Mouse (Mus musculus): Measurements from ENCODE around the gene Celf2.

Celf2 gene

DNA sequence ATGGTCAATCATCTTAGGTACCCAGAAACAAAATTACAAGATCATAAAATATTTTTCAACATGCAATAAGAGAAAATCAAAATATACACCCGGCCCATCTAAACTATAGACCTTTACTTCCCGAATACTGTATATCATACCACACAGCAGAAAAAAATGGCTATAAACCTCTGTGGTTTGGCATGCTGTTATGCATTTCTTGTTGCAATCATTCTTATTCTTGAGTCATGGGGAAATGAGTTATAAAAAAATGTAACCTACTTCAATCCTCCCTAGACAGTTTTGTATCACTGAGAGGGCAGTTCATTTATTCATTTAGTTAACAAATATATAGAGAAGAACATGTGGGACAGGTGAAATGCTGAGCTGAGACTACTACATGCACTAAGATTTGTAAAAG is 291.3 kb downstream of the Celf2 start:
- DNase-seq (ENCODE audit: extremely low spot score, low read depth, low spot score) = no peak

DNA sequence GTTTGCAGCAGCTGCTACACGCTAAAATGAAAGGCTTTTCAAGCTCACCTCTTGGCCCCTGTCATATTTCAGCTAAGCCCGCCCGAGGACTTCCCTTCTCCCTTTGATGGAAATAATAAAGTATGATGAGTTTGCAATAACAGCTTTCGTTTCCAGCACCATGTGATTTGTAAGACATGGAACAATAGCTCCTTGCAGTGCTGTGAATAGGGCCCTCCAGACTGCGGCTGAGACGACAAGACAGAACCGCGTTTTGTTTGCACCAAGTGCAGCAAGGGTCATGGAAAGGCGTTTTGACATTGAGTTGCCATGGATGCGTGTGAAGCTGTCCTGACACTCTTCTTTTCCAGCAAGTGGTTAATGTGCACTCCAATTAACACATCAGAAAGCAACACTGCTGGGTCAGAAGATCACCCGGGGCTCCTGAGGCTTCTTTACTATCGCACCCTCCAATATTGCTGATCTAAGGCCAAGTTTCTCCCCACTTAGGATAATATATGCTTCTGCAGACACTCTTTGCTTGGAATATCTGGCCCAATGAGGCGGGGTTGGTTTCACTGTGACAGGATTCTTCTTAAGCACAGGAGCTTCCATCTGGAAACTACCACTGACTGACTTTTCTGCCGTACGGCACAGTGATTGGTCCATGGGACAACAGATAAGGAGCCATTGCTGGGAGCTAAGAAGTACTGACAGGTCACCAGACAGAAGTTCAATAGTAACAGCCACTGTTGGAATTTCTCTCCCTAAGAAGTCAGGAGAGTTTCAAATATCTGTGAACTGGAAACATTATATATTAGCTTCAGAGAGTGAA is 301.5 kb downstream of the Celf2 start:
- no peak for DNase-seq (ENCODE audit: extremely low spot score, low read depth, low spot score)

DNA sequence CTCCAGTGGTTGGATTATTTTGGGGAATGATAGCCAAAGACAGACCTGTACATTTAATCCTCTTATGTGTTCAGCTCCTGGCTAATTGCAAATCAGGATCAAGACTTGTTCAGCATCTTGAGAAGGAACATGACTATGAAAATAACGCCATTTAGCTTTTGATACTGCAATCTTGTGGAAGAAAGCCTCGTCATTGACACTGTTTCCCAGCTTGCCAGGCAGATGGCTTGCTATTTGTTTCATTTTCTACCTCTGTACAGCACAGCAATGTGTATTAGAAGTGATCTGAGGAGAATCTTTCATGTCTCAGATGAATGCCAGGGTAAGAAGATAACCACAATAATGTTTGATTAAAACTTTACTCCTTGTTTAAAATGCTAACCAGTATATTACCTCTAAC is 315.9 kb downstream of the Celf2 start:
- DNase-seq (ENCODE audit: extremely low spot score, low read depth, low spot score) = no peak

DNA sequence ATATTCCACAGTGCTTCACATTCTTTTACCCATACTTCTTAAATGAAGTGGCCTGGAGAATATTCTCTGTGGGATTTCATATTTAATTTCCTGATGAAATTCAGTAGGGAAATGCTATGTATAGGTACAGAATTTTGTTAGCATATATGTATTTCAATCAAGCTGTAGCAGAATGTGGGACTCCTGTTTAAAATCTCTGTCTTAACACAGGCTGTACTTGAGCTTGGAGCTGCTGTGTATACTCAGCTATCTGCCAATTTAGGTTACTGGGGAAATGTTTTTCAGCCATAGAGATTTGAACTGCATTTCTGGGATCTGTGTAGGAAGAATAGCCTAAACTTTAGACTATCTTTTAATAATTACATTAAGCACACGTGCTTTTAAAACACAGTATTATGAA is 330.2 kb downstream of the Celf2 start:
- DNase-seq (ENCODE audit: extremely low spot score, low read depth, low spot score) = no peak

DNA sequence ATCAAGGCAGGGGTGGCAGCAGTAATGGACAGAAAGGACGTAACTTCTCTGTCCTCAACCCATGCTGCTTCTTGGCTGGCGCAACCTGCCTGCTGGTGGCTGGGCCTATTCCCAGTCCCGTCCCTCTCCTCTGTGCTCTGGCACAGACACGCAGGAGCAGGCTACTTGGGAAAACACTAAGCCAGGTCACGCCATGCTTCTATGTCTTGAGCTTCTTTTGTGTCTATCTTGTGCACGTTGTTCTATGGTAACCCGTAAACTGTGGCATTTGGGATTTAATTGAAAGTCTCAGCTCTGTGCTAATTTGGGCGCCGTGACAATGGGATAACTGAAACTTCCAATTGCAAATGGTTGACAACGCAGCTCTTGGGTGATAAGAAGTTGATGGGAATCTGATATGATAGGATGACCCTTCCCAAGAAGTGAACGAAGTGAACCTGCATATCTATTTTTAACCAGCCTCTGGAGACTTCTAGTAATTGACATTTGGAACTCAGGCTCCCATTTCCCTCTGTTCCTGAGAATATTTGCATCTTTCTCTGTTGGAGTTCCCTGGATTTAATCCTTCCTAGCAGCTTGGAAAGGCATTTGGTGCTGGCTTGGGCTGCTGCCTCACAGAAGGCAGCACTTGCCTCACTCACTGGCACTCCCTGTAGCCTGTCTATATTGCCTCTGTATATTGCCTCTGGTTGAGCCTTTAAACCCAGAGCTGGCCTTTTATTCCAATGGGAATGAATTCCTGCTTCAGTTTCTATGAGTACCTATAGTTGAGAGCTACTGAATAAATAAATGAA is 335.9 kb downstream of the Celf2 start:
- no peak for DNase-seq (ENCODE audit: extremely low spot score, low read depth, low spot score)

DNA sequence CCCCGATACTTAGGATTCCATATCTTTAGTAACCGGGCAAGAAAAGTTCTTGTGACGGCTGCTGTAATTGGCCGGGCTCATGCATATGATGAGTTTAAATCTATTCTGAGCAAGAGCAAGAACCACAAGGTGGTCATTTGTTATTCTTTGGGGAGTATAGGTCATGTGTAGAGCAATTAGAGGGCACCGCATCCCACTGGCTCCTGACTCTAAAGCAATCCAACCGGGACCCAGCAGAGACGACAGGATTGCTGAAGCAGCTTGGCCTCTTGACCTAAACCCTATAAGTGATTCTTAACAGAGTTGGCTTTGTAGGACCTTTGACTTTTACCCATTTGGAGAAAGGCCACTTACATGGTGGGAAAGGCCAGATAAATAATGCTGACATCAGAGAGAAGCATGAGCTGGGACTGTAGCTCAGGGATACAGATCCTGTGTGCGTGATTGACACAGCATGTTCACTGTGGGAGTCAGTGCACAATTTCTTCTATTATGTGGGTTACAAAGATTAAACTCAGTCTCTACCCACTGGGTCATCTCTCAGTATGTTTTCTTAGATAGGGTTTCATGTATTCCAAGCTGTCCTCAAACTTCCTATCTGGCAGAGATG is 338.2 kb downstream of the Celf2 start:
- no peak for DNase-seq (ENCODE audit: extremely low spot score, low read depth, low spot score)

DNA sequence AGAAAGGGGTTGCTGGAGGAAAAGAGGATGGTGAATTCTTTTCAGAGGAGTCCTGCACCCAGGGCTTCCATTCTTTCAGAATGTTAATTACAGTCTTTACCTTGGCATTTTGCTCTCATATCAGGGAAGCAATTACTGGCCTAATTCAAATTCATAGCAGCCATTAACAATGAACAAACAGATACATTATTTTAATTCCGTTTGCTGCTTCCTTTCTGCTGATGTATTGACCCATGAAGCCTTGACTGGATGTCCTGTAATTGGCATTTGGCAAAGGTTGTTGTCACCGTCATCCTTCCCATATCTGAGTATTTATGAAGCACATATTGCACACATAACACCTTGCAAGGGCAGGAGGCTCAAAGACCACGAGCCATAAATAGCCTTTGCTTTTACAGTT is 343.6 kb downstream of the Celf2 start:
- no peak for DNase-seq (ENCODE audit: extremely low spot score, low read depth, low spot score)

DNA sequence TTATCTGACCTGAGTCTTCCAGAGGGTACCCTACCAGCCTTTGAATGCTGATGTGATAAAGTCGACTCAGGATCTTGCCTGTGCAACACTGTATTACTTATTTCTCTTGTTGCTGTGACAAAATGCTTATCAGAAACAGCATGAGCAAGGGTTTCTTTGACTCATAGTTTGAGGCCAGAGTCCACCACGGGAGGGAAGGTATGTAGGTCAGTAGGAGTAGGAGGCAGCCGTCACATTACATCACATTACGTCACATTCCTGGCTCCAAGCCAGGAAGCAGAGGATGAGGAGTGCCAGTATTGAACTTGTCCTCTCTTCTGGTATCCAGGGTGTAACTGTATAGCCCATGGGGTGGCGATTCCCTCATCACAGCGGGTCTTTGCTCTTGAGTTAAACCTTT is 349.3 kb downstream of the Celf2 start:
- no peak for DNase-seq (ENCODE audit: extremely low spot score, low read depth, low spot score)

DNA sequence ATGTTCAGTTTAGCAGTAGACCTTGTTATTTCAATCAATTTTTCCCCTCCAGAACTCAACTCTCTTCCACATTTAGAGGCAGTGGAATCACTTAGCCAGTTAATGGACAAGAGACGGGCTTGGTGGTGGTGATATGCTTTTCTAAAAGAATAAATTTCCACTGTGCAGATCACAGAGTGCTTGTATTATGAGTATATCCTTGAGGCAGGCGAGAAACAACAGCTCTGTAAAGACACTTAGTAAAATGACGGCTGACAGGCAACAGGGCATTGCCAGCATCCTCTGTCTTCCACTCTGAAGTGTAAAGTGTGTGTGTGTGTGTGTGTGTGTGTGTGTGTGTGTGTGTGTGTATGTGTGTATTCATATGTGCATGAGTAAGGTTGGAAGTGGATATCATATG is 362.1 kb downstream of the Celf2 start:
- no peak for DNase-seq (ENCODE audit: extremely low spot score, low read depth, low spot score)

DNA sequence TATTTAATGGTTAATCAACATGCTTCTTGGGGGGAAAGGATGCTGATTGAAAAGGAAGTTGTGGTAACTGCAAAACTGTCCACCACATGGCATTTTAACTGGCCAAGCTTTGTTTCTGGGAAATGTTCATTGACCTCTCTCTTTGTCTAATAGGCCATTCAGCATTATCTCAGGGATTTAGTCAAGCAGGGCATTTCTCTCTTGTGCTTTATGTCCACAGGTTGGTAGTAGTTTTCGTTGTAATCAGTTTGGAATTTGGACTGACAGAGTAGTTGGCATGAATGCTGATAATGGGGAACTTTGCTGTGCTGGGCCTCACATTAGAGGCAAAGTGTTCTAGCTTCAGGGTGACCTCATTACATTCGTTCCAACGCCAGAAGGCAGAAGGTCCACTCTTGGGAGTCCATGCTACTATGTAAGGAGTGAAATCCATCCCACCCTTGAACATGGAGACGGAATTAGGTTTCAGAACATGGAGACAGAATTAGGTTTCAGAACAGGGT is 363.8 kb downstream of the Celf2 start:
- no peak for DNase-seq (ENCODE audit: extremely low spot score, low read depth, low spot score)

DNA sequence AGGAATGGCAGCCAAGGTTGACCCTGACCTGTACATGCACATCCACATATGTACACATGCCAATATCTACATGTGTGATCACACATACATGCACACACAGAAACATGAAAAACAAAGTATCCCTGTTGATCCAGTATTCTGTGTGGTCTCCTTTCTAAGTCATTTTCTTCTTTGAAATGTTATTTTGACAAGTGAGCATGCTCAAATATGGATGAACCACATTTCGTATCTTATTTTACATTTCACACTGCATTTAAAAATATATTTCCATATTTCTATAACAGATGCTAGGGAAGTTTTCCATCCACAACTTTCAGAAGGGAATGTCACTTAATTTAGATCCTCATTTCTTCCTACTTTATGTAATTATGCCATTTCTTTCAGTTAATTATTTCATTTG is 364.5 kb downstream of the Celf2 start:
- no peak for DNase-seq (ENCODE audit: extremely low spot score, low read depth, low spot score)

DNA sequence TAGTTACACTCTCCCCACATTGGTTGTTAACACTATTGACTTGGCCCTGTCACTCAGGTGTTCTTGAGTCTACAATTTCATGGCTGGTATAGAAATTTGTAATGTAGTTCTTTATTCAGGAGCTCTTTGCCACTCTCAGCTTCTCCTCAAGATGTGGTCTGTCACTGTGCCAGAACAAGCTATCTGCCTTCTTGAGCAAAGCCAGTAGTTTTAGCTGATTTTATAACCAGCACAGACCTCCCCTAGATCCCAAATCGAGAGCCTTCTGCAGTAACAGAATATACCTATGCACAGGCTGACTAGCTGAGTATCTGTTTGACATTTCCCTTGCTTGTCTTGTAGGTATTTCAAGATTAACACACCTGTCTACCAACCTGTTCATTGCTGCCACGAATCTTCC is 386.0 kb downstream of the Celf2 start:
- no peak for DNase-seq (ENCODE audit: extremely low spot score, low read depth, low spot score)

DNA sequence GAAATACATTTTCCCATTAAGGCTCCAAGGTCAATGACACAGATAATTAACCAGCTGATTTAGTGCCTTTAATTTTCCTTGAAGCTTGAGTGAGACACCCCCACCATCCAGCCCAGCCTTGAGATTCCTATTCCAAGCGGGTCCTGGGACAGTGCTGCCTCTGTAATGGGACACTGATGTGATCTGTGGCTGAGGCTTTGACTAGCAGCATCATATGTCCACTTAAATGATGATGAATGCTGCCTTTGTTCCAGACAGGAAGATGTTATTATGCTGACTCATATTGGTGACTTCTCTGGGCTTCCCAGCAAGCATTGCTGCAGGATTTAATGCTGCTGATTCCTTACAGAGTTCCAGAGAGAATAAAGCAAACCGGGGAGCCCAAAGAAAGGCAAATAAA is 393.6 kb downstream of the Celf2 start:
- DNase-seq (ENCODE audit: extremely low spot score, low read depth, low spot score) = no peak

DNA sequence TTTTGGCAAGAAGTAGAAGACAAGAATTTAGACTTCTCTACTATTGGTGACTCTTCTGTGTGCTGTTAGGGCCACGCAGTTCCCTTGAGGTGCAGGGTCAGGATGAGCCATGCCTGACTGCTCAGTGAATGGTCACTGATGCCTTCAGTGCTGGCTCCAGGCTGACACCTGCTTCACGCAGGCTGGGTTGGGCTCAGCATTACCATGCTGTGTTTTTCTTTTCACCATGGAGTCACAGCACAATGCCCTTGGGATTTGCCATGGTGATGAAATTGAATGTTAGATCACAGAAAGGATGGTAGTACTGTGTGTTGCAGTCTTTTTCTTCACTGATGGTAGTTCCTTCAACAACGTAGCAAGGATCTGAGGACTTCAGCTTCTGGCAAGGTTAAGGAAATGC is 394.2 kb downstream of the Celf2 start:
- DNase-seq (ENCODE audit: extremely low spot score, low read depth, low spot score) = no peak

DNA sequence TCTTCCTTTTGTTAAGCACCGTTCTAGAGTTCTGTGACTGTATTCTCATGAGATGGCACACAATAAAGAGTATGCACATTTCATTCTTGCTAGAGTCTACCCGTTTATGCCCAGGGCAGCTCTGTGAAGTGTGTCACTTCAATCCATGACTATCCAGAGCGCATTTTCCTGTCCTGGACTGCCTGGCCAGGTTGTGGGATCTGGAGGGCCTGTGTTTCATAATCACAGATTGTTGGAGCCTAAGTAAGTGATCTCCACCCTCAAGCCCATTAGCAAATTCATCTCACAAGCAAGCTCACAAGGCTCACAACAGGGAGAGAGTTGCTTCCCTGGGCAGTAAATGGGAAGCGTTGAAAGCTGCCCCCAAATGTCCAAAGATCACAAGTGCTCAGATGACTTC is 395.6 kb downstream of the Celf2 start:
- DNase-seq (ENCODE audit: extremely low spot score, low read depth, low spot score) = no peak

DNA sequence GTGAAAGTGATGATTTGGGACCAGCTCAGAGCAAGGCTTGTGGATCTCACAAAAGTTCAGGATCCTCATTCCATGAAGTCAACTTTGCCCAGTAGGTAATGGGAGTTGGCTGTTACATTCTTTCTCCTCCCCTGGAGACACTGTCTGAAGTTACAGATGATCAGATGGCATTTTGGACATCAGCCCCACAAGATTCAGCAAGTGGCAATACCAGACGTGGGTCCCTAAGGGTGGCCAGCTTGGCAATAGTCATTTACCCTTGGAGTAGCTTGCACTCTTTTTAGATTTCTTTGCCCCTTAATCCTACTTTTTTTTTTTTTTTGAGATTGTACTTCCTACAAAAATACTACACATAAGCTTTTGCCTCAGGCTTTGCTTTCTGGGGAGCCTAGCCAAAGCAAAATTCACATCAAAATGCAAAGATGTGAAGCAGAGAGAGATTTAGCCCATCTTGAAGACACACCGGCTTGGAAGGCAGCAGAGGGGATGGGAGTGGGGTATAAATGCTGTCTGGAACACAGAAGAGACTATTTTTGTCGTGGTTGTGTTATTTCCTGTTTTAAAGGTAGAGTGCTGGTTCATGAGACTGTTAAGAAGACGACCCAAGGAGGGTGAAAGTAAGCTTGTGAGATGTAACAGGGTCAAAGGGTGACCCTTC is 397.1 kb downstream of the Celf2 start:
- DNase-seq (ENCODE audit: extremely low spot score, low read depth, low spot score) = no peak

DNA sequence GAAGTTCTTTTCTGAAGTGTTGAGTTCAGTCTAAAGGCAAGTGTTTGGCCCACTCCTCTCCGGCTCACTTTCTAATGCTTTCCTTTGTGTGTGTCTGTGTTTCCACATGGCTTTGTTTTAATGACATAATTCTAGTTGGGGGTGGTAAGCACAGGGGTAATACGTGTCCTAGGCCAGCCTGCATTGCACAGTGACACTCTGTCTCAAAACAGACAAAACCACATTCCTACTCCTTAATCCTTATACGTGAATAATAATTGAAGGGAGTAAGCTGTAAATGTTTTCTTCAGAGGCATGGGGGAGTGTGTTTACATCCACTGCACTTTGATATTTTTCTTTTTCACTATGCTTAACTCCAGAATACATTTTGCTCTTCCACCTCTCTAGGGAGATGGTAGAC is 415.9 kb downstream of the Celf2 start:
- DNase-seq (ENCODE audit: extremely low spot score, low read depth, low spot score) = no peak

DNA sequence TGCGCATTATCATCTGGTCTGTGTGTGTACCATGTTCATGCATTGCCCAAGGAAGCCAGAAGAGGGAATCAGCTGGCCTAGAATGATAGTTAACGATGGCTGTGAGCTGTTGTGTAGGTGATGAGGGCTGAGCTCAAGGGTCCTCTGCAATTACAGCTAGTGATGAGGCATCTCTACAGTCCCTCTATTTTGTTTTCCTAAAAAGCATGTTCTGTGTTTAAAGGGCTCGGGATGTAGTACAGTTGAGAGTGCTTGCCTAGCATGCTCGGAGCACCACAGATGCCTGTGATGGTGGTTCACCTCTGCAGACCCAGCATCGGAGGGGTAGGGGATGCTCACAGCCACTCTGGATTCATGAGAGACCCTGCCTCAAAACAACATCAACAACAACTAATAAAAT is 416.7 kb downstream of the Celf2 start:
- DNase-seq (ENCODE audit: extremely low spot score, low read depth, low spot score) = no peak

DNA sequence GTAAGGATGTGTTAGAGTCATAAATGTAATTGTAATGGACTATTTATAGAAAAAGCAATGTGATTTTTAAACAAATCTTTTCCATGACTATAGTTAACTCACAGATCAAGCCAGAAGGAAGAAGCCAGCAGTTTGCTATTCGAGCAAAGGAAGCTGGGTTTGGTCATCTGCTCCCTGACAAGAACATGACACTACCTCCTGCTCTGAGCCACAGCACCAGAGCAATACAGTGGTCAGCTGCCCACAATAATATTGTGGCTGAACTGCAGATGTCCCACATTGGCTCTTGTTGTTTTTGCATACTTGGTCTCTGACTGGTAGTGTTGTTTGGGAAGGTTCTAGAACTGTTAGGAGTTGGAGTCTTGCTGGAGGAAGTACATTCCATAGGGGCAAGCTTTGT is 418.9 kb downstream of the Celf2 start:
- DNase-seq (ENCODE audit: extremely low spot score, low read depth, low spot score) = no peak

DNA sequence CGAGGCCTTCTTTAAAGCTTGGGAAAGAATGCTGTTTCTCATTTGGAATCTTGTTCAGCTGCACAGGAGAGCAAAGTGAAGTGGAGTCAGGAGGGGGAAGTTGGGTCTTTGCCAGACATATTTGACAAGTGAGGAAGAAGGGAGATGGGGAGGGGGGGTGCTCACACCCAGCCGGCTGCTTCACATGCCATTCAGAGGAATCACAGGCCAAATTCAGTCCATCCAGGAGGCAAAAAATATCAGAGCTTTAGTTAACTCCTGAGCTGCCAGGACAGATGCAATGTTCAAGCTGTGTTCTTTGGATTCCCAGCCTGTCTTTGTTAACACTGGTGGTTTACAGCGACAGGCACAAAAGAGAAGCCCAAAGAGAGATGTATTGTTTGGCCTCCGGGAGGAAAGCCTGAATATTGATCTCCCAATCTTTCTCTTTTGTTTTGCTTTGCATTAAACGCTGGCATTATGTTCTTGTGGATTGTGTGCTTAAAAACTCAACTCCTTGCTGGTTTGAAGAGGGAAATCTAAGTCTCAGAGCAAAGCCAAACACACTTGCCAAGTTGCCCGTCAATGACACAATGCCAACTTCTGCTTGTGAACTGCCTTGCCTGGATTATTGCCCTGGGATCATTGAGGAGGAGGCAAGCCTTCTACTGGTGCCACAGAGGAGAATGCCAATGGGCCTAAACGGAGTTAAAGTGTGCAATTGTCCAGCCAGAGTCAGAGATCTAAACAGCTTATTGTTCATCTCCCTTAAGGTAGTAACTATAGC is 420.1 kb downstream of the Celf2 start:
- no peak for DNase-seq (ENCODE audit: extremely low spot score, low read depth, low spot score)

DNA sequence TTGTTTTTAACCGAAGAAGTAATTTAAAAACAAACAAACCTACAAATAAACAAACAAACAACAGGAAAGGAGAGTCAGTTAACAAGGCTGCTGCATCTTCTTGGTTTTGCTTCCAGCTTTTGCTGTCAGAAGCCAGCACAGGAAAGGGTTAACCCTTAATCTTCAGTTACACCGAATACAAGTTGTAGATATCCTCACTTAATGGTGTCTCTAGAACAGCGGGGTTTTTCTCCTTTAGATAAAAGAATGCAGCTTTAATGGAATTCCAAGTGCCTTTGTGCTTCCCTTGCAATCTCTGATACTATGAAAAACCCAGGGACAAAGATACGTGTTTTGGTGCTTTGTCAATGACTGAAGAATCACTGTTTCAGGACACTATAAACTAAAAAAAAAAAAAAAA is 420.8 kb downstream of the Celf2 start:
- no peak for DNase-seq (ENCODE audit: extremely low spot score, low read depth, low spot score)
